Mouse (Mus musculus) myocyte (in vitro differentiated cells): ENCODE results near the gene Rabgap1l. TPM values are rescaled to one million over a fixed set of nuclear protein-coding genes. Genes with fewer than 3 reads are reported as not detected.

Experiments
- H3K27me3 ChIP-seq: one replicate; pipeline ENCODE4 v1.6.1; 2011; ENCODE audit not compliant: control insufficient read depth, insufficient read depth, insufficient read length
- H3K36me3 ChIP-seq: one replicate; pipeline ENCODE4 v1.6.1; 2011; ENCODE audit not compliant: control insufficient read depth, insufficient read depth
- H3K4me2 ChIP-seq: one replicate; pipeline ENCODE4 v1.6.1; 2011; ENCODE audit warnings: low read depth, control low read depth
- H3K4me3 ChIP-seq: one replicate; pipeline ENCODE4 v1.5.1; 2011; ENCODE audit warnings: mild to moderate bottlenecking, control low read depth, moderate library complexity
- H3K79me2 ChIP-seq: one replicate; pipeline ENCODE4 v1.6.1; 2011; ENCODE audit not compliant: control insufficient read depth, insufficient read depth
- H3ac ChIP-seq: one replicate; pipeline ENCODE4 v1.6.1; 2011; ENCODE audit not compliant: control insufficient read depth, insufficient read length
- CEBPB ChIP-seq: IDR thresholded peaks from 2 replicates; pipeline ENCODE4 v1.6.1; 2011; ENCODE audit warnings: mild to moderate bottlenecking, moderate library complexity; ENCODE audit not compliant: poor library complexity, insufficient read depth, severe bottlenecking
- E2F4 ChIP-seq: IDR thresholded peaks from one replicate; pipeline ENCODE4 v1.6.1; 2011; ENCODE audit warnings: mild to moderate bottlenecking, control low read depth, moderate library complexity; ENCODE audit not compliant: insufficient read depth
- MAX ChIP-seq: IDR thresholded peaks from one replicate; pipeline ENCODE4 v1.6.1; 2011; ENCODE audit warnings: low read depth, mild to moderate bottlenecking, control low read depth
- MYOD1 ChIP-seq, 3 experiments: IDR thresholded peaks; one replicate each; pipeline ENCODE4 v1.6.1; 2011; ENCODE audit warnings: control low read depth in 2 of 3, low read depth in 2 of 3, mild to moderate bottlenecking in 2 of 3, moderate library complexity in 1 of 3; ENCODE audit not compliant: insufficient read length in 2 of 3, control insufficient read depth in 1 of 3
- MYOG ChIP-seq, 3 experiments: IDR thresholded peaks; one replicate each; pipeline ENCODE4 v1.6.1; 2011; ENCODE audit warnings: control low read depth in 2 of 3, low read depth in 2 of 3, mild to moderate bottlenecking in 2 of 3; ENCODE audit not compliant: insufficient read length in 2 of 3, control insufficient read depth in 1 of 3, insufficient read depth in 1 of 3
- POLR2A ChIP-seq: IDR thresholded peaks from one replicate; pipeline ENCODE4 v1.6.1; 2011; ENCODE audit warnings: low read depth, mild to moderate bottlenecking, control low read depth, moderate library complexity; ENCODE audit not compliant: insufficient read length
- POLR2AphosphoS2 ChIP-seq: IDR thresholded peaks from one replicate; pipeline ENCODE4 v1.6.1; 2011; ENCODE audit warnings: low read depth, control low read depth; ENCODE audit not compliant: insufficient read length
- REST ChIP-seq: IDR thresholded peaks from one replicate; pipeline ENCODE4 v1.6.1; 2011; ENCODE audit warnings: mild to moderate bottlenecking, control low read depth, moderate library complexity; ENCODE audit not compliant: insufficient read depth, insufficient read length
- SRF ChIP-seq: IDR thresholded peaks from one replicate; pipeline ENCODE4 v1.6.1; 2011; ENCODE audit warnings: low read depth; ENCODE audit not compliant: control insufficient read depth, insufficient read length
- TCF12 ChIP-seq: IDR thresholded peaks from one replicate; pipeline ENCODE4 v1.6.1; 2011; ENCODE audit warnings: mild to moderate bottlenecking, control low read depth; ENCODE audit not compliant: poor library complexity, insufficient read depth, severe bottlenecking
- TCF3 ChIP-seq: IDR thresholded peaks from one replicate; pipeline ENCODE4 v1.6.1; 2011; ENCODE audit warnings: low read depth, control low read depth; ENCODE audit not compliant: insufficient read length
- USF1 ChIP-seq: IDR thresholded peaks from one replicate; pipeline ENCODE4 v1.6.1; 2011; ENCODE audit warnings: low read depth, mild to moderate bottlenecking, control low read depth, moderate library complexity
- polyA plus RNA-seq: library from polyadenylated mRNA; unstranded; fragments of >200 nt; fragmentation: generic; extraction: Trizol; gene quantifications from one replicate; pipeline ENCODE4 v1.2.1, GENCODE M21; 2012; ENCODE audit warnings: missing spikeins

Gene Rabgap1l
- polyA plus RNA-seq, 1 experiment = 6.3 TPM

- no peak for TF ChIP-seq POLR2A
- no peak for TF ChIP-seq USF1
- no peak for TF ChIP-seq CEBPB
- TF ChIP-seq TCF12 = no peak
- no peak for TF ChIP-seq MAX
- no peak for TF ChIP-seq POLR2AphosphoS2
- TF ChIP-seq MYOG (IDR thresholded peaks at IDR 0.05; ENCODE audit: control insufficient read depth in 1 of 3, insufficient read depth in 1 of 3, insufficient read length in 2 of 3, low read depth in 2 of 3) = no peak
- Histone ChIP-seq H3K4me2 (no peak overlapping the region), H3ac (no peak overlapping the region), H3K36me3 (no peaks in the 10 kb centered on the region), H3K4me3 (no peak overlapping the region), H3K79me2 (no peaks in the 10 kb centered on the region), H3K27me3 (no peaks in the 10 kb centered on the region)
Measured at GRCm38 (mm10) chr1:160674763-160675162, 118.2 kb downstream of the Rabgap1l start.

DNA sequence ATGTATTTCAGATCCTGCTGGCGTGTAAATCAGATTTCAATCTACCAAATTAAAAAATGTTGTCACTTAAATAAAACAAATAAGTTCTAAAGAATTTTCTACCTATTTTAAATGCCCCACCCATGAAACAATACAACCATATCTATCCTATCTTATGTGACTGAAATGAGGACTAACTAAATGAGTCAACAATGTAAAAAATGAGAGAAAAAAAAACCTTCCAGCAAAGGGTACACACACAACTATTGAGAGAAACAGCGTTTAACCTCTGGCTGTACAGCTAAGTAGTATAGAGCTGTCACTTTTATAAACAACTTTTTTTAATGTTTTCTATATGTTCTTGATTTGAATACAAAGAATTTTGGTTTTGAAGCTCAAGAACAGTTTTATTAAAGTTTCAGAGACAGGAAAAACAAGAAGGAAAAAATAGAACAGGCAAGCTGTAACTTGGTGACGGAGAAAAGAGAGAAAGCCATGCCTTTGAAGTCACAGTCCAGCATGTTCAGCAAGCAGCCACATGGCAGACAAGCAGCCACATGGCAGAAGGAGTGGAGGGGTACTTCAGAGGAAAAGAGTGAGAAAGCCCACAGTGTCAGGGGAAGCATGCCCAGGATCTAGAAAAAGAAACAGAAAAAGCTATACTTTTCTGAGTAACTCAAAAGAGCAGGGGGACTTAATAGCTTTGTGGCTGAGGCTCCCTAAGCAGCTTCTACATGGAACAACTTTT is 120.8 kb downstream of the Rabgap1l start:
- no peaks in the 10 kb centered on the region for H3K36me3 ChIP-seq
- H3K27me3 ChIP-seq = no peaks in the 10 kb centered on the region
- H3K79me2 ChIP-seq = no peaks in the 10 kb centered on the region
- no peak for TF ChIP-seq TCF12
- no peak for TF ChIP-seq MAX
- TF ChIP-seq POLR2AphosphoS2 = no peak
- no peak for TF ChIP-seq CEBPB
- TF ChIP-seq SRF = no peak
- TF ChIP-seq MYOG (IDR thresholded peaks at IDR 0.05; ENCODE audit: control insufficient read depth in 1 of 3, insufficient read depth in 1 of 3, insufficient read length in 2 of 3, low read depth in 2 of 3) = no peak
- no peak for TF ChIP-seq USF1
- TF ChIP-seq E2F4 = no peak
- no peak for TF ChIP-seq POLR2A
- TF ChIP-seq TCF3 = no peak
- no peak for TF ChIP-seq REST
- no peak for TF ChIP-seq MYOD1 (IDR thresholded peaks at IDR 0.05; ENCODE audit: control insufficient read depth in 1 of 3, insufficient read length in 2 of 3, low read depth in 2 of 3)
- H3K4me3 ChIP-seq = no peak overlapping the region
- no peak overlapping the region for H3ac ChIP-seq
- H3K4me2 ChIP-seq = no peak overlapping the region

DNA sequence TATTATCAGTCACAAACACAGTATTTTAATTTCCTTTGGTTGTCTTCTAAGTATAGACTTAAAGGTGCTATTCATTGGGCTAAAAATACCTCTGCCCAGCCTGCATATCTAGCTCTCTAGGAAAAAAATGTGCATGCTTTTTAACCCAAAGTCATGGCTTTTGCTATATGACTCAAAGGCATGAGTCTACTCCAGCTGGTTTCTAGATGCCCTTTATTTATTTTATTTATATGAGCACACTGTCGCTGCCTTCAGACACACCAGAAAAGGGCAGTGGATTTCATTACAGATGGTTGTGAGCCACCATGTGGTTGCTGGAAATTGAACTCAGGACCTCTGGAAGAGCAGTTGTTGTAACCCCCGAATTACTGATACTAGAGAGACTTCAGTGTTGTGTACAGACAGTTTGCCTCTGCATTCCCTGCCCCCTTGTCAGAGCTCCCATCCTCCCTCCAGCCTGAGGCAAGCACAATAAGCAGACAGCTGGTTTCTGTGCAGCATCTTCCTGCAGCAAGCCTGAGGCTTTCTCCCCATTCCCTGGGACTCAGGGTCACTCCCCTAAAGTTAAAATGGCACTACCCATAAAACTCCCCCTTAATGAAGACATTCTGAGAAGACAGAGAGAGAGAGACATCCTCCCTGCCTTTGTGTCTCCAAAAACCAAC is 137.1 kb downstream of the Rabgap1l start:
- TF ChIP-seq E2F4 = no peak
- TF ChIP-seq CEBPB = no peak
- no peak for TF ChIP-seq MAX
- TF ChIP-seq TCF3 = no peak
- TF ChIP-seq SRF = no peak
- no peak for TF ChIP-seq REST
- no peak for TF ChIP-seq MYOG (IDR thresholded peaks at IDR 0.05; ENCODE audit: control insufficient read depth in 1 of 3, insufficient read depth in 1 of 3, insufficient read length in 2 of 3, low read depth in 2 of 3)
- Histone ChIP-seq H3K27me3 (no peaks in the 10 kb centered on the region), H3K4me3 (no peak overlapping the region), H3K4me2 (peak overlapping the region; percentile 21), H3ac (no peak overlapping the region), H3K79me2 (no peaks in the 10 kb centered on the region), H3K36me3 (no peaks in the 10 kb centered on the region)

DNA sequence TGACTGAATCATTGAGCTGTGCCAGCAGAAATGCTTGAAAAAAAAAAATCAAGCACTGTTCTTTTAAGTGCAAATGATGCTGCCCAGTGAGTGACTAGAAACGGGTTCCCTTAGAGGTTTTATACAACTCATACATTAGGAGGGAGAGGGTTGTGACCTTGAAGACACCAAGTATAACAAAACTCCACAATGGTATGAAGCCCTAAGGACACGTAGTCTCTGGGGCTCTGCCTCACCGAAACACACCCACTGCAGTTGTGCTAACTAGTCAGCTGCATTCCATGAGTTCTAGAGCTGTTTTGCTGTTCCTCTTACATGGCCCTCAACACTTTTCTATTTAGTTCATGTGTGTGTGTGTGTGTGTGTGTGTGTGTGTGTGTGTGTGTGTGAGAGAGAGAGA is 141.3 kb downstream of the Rabgap1l start:
- Histone ChIP-seq H3K27me3 (no peaks in the 10 kb centered on the region), H3K4me3 (no peak overlapping the region), H3ac (no peak overlapping the region), H3K4me2 (no peak overlapping the region), H3K36me3 (no peaks in the 10 kb centered on the region), H3K79me2 (no peaks in the 10 kb centered on the region)
- no peak for TF ChIP-seq CEBPB
- no peak for TF ChIP-seq SRF
- TF ChIP-seq POLR2AphosphoS2 = no peak
- no peak for TF ChIP-seq REST
- TF ChIP-seq POLR2A = no peak
- TF ChIP-seq USF1 = no peak
- TF ChIP-seq TCF3 = no peak
- no peak for TF ChIP-seq E2F4
- no peak for TF ChIP-seq TCF12
- TF ChIP-seq MYOD1 (IDR thresholded peaks at IDR 0.05; ENCODE audit: control insufficient read depth in 1 of 3, insufficient read length in 2 of 3, low read depth in 2 of 3) = no peak

- Histone ChIP-seq H3K4me2 (no peak overlapping the region), H3K79me2 (no peaks in the 10 kb centered on the region), H3K36me3 (no peaks in the 10 kb centered on the region), H3ac (no peak overlapping the region), H3K4me3 (no peak overlapping the region), H3K27me3 (no peaks in the 10 kb centered on the region)
- TF ChIP-seq SRF (no peak), TCF3 (no peak), TCF12 (no peak), MYOG (IDR thresholded peaks at IDR 0.05; ENCODE audit: control insufficient read depth in 1 of 3, insufficient read depth in 1 of 3, insufficient read length in 2 of 3, low read depth in 2 of 3) (no peak), CEBPB (no peak), E2F4 (no peak), POLR2A (no peak), REST (no peak), MYOD1 (IDR thresholded peaks at IDR 0.05; ENCODE audit: control insufficient read depth in 1 of 3, insufficient read length in 2 of 3, low read depth in 2 of 3) (no peak), MAX (no peak), POLR2AphosphoS2 (no peak), USF1 (no peak)
Measured at GRCm38 (mm10) chr1:160645416-160645815, 147.6 kb downstream of the Rabgap1l start.
